Mouse (Mus musculus) kidney, adult 11 months (tissue): ENCODE data around the gene Gpr162.
"Not testable (repeated sequence)": the region's sequence is repeated elsewhere in the genome, so short reads cannot be mapped to it uniquely, and the experiment has no call there.

Source experiments
- DNase-seq: peaks from one replicate; pipeline ENCODE4 v3.0.0; 2022

The Gpr162 gene

GRCm38 (mm10) chr6:124863658-124864298 is at the start of gene Gpr162:
Gpr162 (minus strand) TSS chr6:124863983.
- peak; percentile 42 for DNase-seq

DNA sequence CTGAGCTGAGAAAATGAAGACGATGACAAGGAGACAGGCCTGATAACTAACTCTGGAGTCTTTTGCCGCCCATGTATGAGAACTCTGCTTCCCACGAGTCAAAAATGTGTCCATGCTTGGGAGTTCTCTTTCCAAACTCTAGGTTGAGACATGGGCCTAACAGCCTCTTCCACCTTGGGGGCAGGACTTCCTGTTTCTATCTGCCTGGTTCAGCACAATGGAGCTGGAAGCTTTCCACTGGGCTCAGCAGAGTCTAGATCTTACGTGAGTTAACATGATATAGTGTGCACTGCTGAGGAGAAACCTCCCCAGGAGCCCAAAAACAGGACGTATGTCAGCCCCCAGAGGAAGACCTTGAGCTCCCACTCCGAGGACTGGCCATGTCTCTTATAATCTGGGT is 49.4 kb upstream of the Gpr162 start:
- no peak for DNase-seq

DNA sequence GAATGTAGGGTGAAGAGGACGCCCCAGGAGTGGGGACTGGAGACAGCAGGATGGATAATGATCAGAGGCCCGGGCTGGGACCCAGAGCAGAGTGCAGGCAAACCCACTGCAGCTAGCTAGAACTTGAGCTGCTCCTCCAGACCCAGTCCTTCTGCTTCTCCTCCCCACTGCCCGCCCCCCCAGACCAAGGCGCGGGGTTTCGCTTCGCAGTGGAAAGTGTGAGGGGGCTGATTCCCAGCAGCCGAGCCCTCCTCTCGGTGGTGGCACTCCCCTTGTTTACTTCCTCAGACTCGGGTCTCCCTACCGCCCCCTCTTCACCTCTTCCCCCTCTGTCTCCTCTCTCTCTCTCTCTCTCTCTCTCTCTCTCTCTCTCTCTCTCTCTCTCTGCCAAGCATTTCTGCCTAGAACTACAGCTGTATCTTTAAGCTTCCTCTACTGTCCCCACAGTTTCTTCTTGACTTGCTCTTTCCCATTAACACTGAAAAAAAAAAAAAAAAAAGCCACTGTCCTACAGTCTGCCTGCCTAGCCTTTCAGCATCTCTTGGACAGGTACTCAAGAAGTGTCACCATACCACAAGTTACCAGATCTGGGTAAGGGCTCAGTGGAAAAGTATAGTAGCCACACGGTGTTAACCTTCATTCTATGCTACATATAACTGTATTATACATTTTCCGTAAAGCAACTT is 47.9 kb upstream of the Gpr162 start, which contains the start of gene Lag3:
TSS of gene Lag3 (minus strand) at position 173 of the 686 bp plus-strand sequence.
- no peak for DNase-seq

DNA sequence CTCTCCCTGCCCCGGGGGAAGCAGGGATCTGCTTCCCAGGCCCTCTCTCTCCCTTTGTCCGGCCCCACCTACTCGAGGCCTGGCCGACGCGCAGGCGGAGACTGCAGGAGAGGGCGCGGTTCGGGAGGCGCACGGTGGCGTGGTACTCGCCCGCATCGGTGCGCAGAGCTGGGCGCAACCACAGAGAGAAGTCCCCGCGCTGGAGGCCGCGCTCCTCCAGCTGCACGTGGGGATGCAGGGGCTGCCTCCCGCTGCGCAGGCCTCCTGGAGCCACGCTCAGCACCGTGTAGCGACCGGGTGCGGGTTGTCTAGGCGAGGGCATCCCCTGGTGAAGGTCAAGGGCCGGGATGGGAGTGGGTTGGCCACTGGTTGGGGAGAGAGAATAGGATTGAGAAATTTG is 46.2 kb upstream of the Gpr162 start:
- DNase-seq: no peak

- DNase-seq: no peak
Observed at GRCm38 (mm10) chr6:124907767-124908166, 44.0 kb upstream of the Gpr162 start.

GRCm38 (mm10) chr6:124904991-124905860 is 41.4 kb upstream of the Gpr162 start:
- DNase-seq: no peak

- peak; percentile 83 for DNase-seq
Observed at GRCm38 (mm10) chr6:124904161-124904981, 40.6 kb upstream of the Gpr162 start.

GRCm38 (mm10) chr6:124903580-124904151 is 39.9 kb upstream of the Gpr162 start:
- peak; percentile 95 for DNase-seq

DNA sequence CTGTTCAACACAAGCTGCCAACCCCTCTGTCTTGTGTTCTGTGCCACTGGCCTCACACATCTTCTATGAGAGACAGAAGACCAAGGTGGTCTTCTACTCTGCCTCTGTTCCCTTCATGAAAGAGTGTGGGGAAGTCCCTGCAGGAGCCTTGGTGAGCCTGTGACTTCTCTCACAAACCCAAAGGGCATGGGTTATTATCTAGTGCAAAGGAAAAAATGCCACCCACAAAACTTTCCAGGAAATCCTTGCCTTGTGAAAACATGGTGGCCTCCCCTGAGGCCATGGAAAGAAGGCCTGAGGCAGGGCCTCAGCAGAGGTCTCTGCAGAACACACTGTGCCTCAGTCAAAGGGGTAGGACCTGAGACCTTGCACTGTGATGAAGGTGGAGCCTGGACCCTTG is 38.1 kb upstream of the Gpr162 start:
- DNase-seq: no peak

- DNase-seq: no peak
Observed at GRCm38 (mm10) chr6:124900801-124901480, 37.2 kb upstream of the Gpr162 start.

GRCm38 (mm10) chr6:124900056-124900800 is 36.4 kb upstream of the Gpr162 start:
- DNase-seq: no peak

- DNase-seq: no peak
Observed at GRCm38 (mm10) chr6:124898359-124898758, 34.6 kb upstream of the Gpr162 start.

- not testable (repeated sequence) for DNase-seq
Observed at GRCm38 (mm10) chr6:124894113-124894512, 30.3 kb upstream of the Gpr162 start.

DNA sequence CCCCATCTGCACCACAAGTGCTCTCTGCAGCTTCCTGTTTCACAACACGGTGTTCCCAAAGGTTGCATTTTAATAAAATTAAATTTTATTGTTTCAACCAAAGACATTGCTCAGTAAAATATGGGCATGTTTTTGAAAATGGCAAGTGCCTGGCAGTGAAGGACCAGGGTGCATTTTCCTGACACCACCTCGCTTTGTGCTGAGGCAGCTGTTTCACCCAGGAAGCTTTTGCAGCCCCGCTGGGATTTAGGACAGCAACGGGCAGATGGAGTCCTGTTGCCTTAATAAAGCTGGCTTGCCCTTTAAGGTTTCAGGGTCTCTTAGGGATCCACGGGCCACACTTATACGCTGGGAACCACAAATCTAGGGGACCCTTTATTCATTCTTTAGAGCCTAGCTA is 27.2 kb upstream of the Gpr162 start:
- DNase-seq: no peak

GRCm38 (mm10) chr6:124888555-124889125 is 24.9 kb upstream of the Gpr162 start:
- DNase-seq: no peak

- DNase-seq: no peak
Observed at GRCm38 (mm10) chr6:124887986-124888385, 24.2 kb upstream of the Gpr162 start, which contains the start of gene Cd4. Cd4 (minus strand) TSS chr6:124888221.

DNA sequence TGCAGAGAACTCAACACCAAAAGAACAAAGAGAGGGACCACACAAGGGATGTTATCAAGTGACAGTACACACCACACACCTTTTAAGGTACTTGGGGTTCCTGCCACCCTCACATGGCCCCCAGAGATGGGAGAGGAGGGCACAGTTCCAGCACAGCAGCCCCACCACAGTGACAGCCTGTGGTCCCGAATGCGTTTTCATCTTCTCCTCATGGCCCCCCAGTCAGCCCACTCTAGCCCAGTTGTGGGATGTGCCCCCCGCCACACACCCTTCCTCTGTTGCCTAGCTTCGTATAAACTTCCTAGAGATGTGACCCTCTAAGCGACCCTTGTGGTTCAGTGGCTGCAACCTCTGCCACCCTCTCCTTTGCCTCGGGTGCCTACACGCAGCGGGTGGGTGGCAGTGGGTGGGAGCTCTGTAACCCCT is 22.2 kb upstream of the Gpr162 start:
- DNase-seq: no peak

DNA sequence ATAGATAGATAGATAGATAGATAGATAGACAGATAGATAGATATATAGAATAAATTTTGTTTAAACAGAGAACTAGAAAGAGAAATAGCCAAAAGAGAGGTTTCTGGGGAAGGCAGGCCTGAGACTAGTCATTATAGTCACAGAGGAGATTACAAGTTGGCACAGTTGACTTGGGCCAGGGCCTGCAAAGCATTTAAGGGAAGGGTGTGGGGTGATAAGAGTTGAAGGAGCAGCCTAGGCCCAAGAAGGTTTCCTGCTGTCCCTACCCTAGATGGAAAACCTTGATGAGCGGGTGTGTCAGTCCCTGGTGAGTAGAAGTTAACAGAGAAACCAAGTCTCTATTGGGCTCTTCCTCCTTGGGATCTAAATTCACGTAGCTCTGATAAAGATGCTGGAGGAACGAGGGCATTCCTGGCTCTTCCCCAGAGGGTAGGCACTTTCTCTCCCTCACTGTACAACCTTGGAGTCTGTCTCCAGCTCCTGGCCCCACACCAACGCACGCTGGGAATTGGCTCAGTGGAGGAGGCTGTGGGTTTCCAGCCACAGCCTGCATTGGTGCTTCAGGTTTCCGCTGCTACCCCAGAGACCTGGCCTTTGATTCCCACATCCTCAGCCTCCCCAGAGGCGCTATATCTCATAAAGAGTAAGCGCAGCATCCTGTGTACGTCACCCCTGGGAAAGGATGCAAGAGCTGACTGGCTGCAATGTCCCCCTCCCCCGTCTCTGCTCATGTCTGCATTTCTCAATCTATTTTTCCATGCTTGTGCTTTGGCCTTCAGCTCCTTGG is 21.1 kb upstream of the Gpr162 start:
- DNase-seq: no peak

- DNase-seq: no peak
Observed at GRCm38 (mm10) chr6:124883351-124883750, 19.6 kb upstream of the Gpr162 start.

DNA sequence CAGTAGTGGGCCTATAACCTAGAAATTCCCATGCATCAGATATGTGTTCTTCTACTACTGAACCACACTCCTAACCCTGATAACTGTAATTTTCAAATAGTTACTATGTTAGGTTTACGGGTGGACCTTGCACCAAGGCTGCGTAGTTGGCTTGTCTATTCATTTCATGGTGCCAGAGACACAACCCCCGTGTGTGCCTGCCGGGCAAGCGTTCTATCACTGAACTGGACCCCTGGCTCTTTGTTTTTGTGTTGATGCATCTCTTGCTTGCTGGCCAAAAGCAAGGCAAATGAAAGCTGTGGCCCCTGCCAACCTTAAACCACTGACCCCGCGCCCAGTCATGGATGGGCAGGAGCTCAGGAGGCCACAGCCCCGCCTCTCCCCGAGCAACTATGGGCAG is 18.0 kb upstream of the Gpr162 start:
- no peak for DNase-seq
